Mouse (Mus musculus) cerebellum, adult 2 months (tissue): ENCODE measurements around the gene Rnf207.

Source experiments
- CTCF ChIP-seq: fragments of 200-500 bp; IDR thresholded peaks from 2 replicates; pipeline ENCODE4 v1.5.1; 2011; ENCODE audit warnings: low read depth, mild to moderate bottlenecking, control low read depth, low read length, moderate library complexity, borderline replicate concordance; ENCODE audit not compliant: insufficient read depth
- POLR2A ChIP-seq: fragments of 200-500 bp; IDR thresholded peaks from 2 replicates; pipeline ENCODE4 v1.6.1; 2011; ENCODE audit warnings: low read length, control low read depth, borderline replicate concordance; ENCODE audit not compliant: insufficient read depth

DNA sequence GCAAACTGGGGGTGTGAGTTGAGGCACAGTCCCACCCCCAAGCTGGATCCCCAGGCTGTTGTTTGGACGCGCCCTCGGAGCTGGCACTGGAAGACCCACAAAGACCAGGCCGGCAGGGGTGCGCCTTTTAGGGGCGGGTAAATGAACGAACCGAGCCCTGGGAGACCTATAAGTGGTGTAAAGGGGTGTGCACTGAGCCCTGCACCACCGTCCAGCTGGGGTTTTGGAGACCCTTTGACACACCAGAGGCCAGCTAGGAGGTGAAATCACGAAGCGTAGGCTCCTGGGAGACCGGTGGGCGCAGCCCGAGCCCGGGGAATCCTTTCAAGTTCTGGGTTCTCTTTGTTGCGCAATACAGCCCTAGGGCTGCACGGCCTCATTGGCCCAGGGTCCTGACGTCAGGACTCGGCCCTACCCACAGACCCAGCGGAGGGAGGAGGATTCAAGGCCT, 44.1 kb downstream of the Rnf207 start:
- no peak for TF ChIP-seq POLR2A
- TF ChIP-seq CTCF: no peak
